Mouse (Mus musculus): Measurements from ENCODE around the gene Glg1. TPM values are rescaled to one million over a fixed set of nuclear protein-coding genes. Genes with fewer than 3 reads are reported as not detected.

Gene Glg1
- polyA plus RNA-seq, 1 experiment from 2014 or later, result 89.4 TPM

GRCm38 (mm10) chr8:111197966-111198365 lies 61.0 kb downstream of the Glg1 start:
- Histone ChIP-seq H3K4me3 (ENCODE audit: low read depth, low read length) (no peak overlapping the region), H3K4me1 (ENCODE audit: control insufficient read depth, insufficient read depth, low read length) (no peaks in the 10 kb centered on the region), H3K4me2 (replicated peaks; ENCODE audit: low read depth, low read length) (no peak overlapping the region), H3K9ac (replicated peaks; ENCODE audit: low read depth, low read length) (no peak overlapping the region), H3K9me3 (ENCODE audit: control insufficient read depth, low read depth, low read length) (no peaks in the 10 kb centered on the region), H3K27ac (ENCODE audit: low read length) (no peak overlapping the region), H3K36me3 (ENCODE audit: control insufficient read depth, insufficient read depth, low read length) (peaks cover 13% of the 10 kb centered on the region; the same call in 1 of the 2 replicates), H3K27me3 (ENCODE audit: control insufficient read depth, insufficient read depth, low read length) (no peaks in the 10 kb centered on the region)
- ATAC-seq (ENCODE audit: insufficient number of reproducible peaks, insufficient read depth, low FRiP score, low read depth), result no peak
- WGBS, result 86% methylated on average over 3 of the region's 3 CpGs

GRCm38 (mm10) chr8:111196181-111196580 lies 62.8 kb downstream of the Glg1 start:
- Histone ChIP-seq H3K4me1 (ENCODE audit: control insufficient read depth, insufficient read depth, low read length) (no peaks in the 10 kb centered on the region), H3K9me3 (ENCODE audit: control insufficient read depth, low read depth, low read length) (no peaks in the 10 kb centered on the region), H3K27me3 (ENCODE audit: control insufficient read depth, insufficient read depth, low read length) (no peaks in the 10 kb centered on the region), H3K27ac (ENCODE audit: low read length) (no peak overlapping the region), H3K36me3 (ENCODE audit: control insufficient read depth, insufficient read depth, low read length) (peaks cover 19% of the 10 kb centered on the region; the same call in 1 of the 2 replicates), H3K9ac (replicated peaks; ENCODE audit: low read depth, low read length) (no peak overlapping the region), H3K4me3 (ENCODE audit: low read depth, low read length) (no peak overlapping the region), H3K4me2 (replicated peaks; ENCODE audit: low read depth, low read length) (no peak overlapping the region)
- ATAC-seq (ENCODE audit: insufficient number of reproducible peaks, insufficient read depth, low FRiP score, low read depth), result no peak

- no peak overlapping the region for H3K4me2 ChIP-seq (replicated peaks; ENCODE audit: low read depth, low read length)
- H3K9me3 ChIP-seq (ENCODE audit: control insufficient read depth, low read depth, low read length), result no peaks in the 10 kb centered on the region
- peaks cover 32% of the 10 kb centered on the region for H3K36me3 ChIP-seq (ENCODE audit: control insufficient read depth, insufficient read depth, low read length)
- H3K4me1 ChIP-seq (ENCODE audit: control insufficient read depth, insufficient read depth, low read length), result no peaks in the 10 kb centered on the region
- H3K27ac ChIP-seq (ENCODE audit: low read length), result no peak overlapping the region
- no peaks in the 10 kb centered on the region for H3K27me3 ChIP-seq (ENCODE audit: control insufficient read depth, insufficient read depth, low read length)
- H3K4me3 ChIP-seq (ENCODE audit: low read depth, low read length), result no peak overlapping the region
- 76% methylated on average over 6 of the region's 6 CpGs for WGBS
- H3K9ac ChIP-seq (replicated peaks; ENCODE audit: low read depth, low read length), result no peak overlapping the region
- no peak for ATAC-seq (ENCODE audit: insufficient number of reproducible peaks, insufficient read depth, low FRiP score, low read depth)
Measured at GRCm38 (mm10) chr8:111188594-111189211, 70.3 kb downstream of the Glg1 start.

GRCm38 (mm10) chr8:111187470-111187869 lies 71.5 kb downstream of the Glg1 start:
- 88% methylated on average over 7 of the region's 7 CpGs for WGBS
- H3K36me3 ChIP-seq (ENCODE audit: control insufficient read depth, insufficient read depth, low read length), result peaks cover 31% of the 10 kb centered on the region
- H3K4me1 ChIP-seq (ENCODE audit: control insufficient read depth, insufficient read depth, low read length), result no peaks in the 10 kb centered on the region
- no peak overlapping the region for H3K4me3 ChIP-seq (ENCODE audit: low read depth, low read length)
- H3K27ac ChIP-seq (ENCODE audit: low read length), result no peak overlapping the region
- ATAC-seq (ENCODE audit: insufficient number of reproducible peaks, insufficient read depth, low FRiP score, low read depth), result no peak
- no peak overlapping the region for H3K9ac ChIP-seq (replicated peaks; ENCODE audit: low read depth, low read length)
- no peaks in the 10 kb centered on the region for H3K9me3 ChIP-seq (ENCODE audit: control insufficient read depth, low read depth, low read length)
- no peak overlapping the region for H3K4me2 ChIP-seq (replicated peaks; ENCODE audit: low read depth, low read length)
- H3K27me3 ChIP-seq (ENCODE audit: control insufficient read depth, insufficient read depth, low read length), result no peaks in the 10 kb centered on the region

GRCm38 (mm10) chr8:111185472-111185947 lies 73.5 kb downstream of the Glg1 start:
- H3K27ac ChIP-seq (ENCODE audit: low read length), result no peak overlapping the region; the same call in 1 of the 2 replicates

GRCm38 (mm10) chr8:111171661-111172060 lies 87.4 kb downstream of the Glg1 start:
- 90% methylated on average over 5 of the region's 5 CpGs for WGBS
- no peaks in the 10 kb centered on the region for H3K27me3 ChIP-seq (ENCODE audit: control insufficient read depth, insufficient read depth, low read length)
- H3K9ac ChIP-seq (replicated peaks; ENCODE audit: low read depth, low read length), result no peak overlapping the region
- no peaks in the 10 kb centered on the region for H3K4me1 ChIP-seq (ENCODE audit: control insufficient read depth, insufficient read depth, low read length)
- H3K4me2 ChIP-seq (replicated peaks; ENCODE audit: low read depth, low read length), result no peak overlapping the region
- H3K36me3 ChIP-seq (ENCODE audit: control insufficient read depth, insufficient read depth, low read length), result peaks cover 66% of the 10 kb centered on the region
- no peak overlapping the region for H3K4me3 ChIP-seq (ENCODE audit: low read depth, low read length)
- ATAC-seq (ENCODE audit: insufficient number of reproducible peaks, insufficient read depth, low FRiP score, low read depth), result no peak
- no peaks in the 10 kb centered on the region for H3K9me3 ChIP-seq (ENCODE audit: control insufficient read depth, low read depth, low read length)
- H3K27ac ChIP-seq (ENCODE audit: low read length), result no peak overlapping the region

More at GRCm38 (mm10) chr8:111185472-111185947, 73.5 kb downstream of the Glg1 start:
- Histone ChIP-seq H3K4me1 (ENCODE audit: control insufficient read depth, insufficient read depth, low read length) (no peaks in the 10 kb centered on the region), H3K9me3 (ENCODE audit: control insufficient read depth, low read depth, low read length) (no peaks in the 10 kb centered on the region), H3K4me3 (ENCODE audit: low read depth, low read length) (no peak overlapping the region), H3K9ac (replicated peaks; ENCODE audit: low read depth, low read length) (no peak overlapping the region), H3K36me3 (ENCODE audit: control insufficient read depth, insufficient read depth, low read length) (peaks cover 37% of the 10 kb centered on the region), H3K27me3 (ENCODE audit: control insufficient read depth, insufficient read depth, low read length) (no peaks in the 10 kb centered on the region), H3K4me2 (replicated peaks; ENCODE audit: low read depth, low read length) (no peak overlapping the region)
- ATAC-seq (ENCODE audit: insufficient number of reproducible peaks, insufficient read depth, low FRiP score, low read depth), result no peak
- 67% methylated on average over 4 of the region's 4 CpGs for WGBS

GRCm38 (mm10) chr8:111157617-111158016 lies 101.4 kb downstream of the Glg1 start:
- Histone ChIP-seq H3K4me1 (ENCODE audit: control insufficient read depth, insufficient read depth, low read length) (no peaks in the 10 kb centered on the region), H3K4me2 (replicated peaks; ENCODE audit: low read depth, low read length) (no peak overlapping the region), H3K4me3 (ENCODE audit: low read depth, low read length) (no peak overlapping the region), H3K9me3 (ENCODE audit: control insufficient read depth, low read depth, low read length) (no peaks in the 10 kb centered on the region), H3K36me3 (ENCODE audit: control insufficient read depth, insufficient read depth, low read length) (peaks cover 71% of the 10 kb centered on the region), H3K9ac (replicated peaks; ENCODE audit: low read depth, low read length) (no peak overlapping the region), H3K27ac (ENCODE audit: low read length) (no peak overlapping the region), H3K27me3 (ENCODE audit: control insufficient read depth, insufficient read depth, low read length) (no peaks in the 10 kb centered on the region)
- ATAC-seq (ENCODE audit: insufficient number of reproducible peaks, insufficient read depth, low FRiP score, low read depth), result peak; percentile 46; the same call in 1 of the 2 replicates
- WGBS, result 64% methylated on average over 14 of the region's 14 CpGs

- no peak overlapping the region for H3K4me3 ChIP-seq (ENCODE audit: low read depth, low read length)
- 83% methylated on average over 8 of the region's 8 CpGs for WGBS
- H3K27me3 ChIP-seq (ENCODE audit: control insufficient read depth, insufficient read depth, low read length), result no peaks in the 10 kb centered on the region
- H3K4me2 ChIP-seq (replicated peaks; ENCODE audit: low read depth, low read length), result no peak overlapping the region
- H3K36me3 ChIP-seq (ENCODE audit: control insufficient read depth, insufficient read depth, low read length), result peaks cover 57% of the 10 kb centered on the region
- H3K9ac ChIP-seq (replicated peaks; ENCODE audit: low read depth, low read length), result no peak overlapping the region
- H3K4me1 ChIP-seq (ENCODE audit: control insufficient read depth, insufficient read depth, low read length), result no peaks in the 10 kb centered on the region
- ATAC-seq (ENCODE audit: insufficient number of reproducible peaks, insufficient read depth, low FRiP score, low read depth), result no peak
- no peaks in the 10 kb centered on the region for H3K9me3 ChIP-seq (ENCODE audit: control insufficient read depth, low read depth, low read length)
- H3K27ac ChIP-seq (ENCODE audit: low read length), result no peak overlapping the region
Measured at GRCm38 (mm10) chr8:111155721-111156436, 103.1 kb downstream of the Glg1 start.
